Mouse (Mus musculus): ENCODE results near the gene Angptl3. TPM values are rescaled to one million over a fixed set of nuclear protein-coding genes. Genes with fewer than 3 reads are reported as not detected.

The Angptl3 gene
- total RNA-seq, 2 experiments from 2014 or later, result not detected

Other genes starting within 250 kb of the Angptl3 start
- 1 to 10 TPM in 1 of 2 experiments, under 1 TPM in 1; 0.87 to 1.4 TPM for gene Kank4, start 213.4 kb upstream of the Angptl3 start, total RNA-seq (2021)
- gene I0C0044D17Rik, start 207.1 kb upstream of the Angptl3 start, total RNA-seq (2021), result not detected
- 1 to 10 TPM; 8.2 to 9.1 TPM for gene Usp1, start 107.1 kb upstream of the Angptl3 start, total RNA-seq (2021)
- gene Dock7, start 90.0 kb downstream of the Angptl3 start, total RNA-seq (2021), result 1 to 10 TPM; 6.4 to 6.8 TPM
- gene Atg4c, start 163.0 kb downstream of the Angptl3 start, total RNA-seq (2021), result 1 to 10 TPM; 4.9 to 5.5 TPM